Mouse (Mus musculus): ENCODE results near the gene Gpd1.

DNA sequence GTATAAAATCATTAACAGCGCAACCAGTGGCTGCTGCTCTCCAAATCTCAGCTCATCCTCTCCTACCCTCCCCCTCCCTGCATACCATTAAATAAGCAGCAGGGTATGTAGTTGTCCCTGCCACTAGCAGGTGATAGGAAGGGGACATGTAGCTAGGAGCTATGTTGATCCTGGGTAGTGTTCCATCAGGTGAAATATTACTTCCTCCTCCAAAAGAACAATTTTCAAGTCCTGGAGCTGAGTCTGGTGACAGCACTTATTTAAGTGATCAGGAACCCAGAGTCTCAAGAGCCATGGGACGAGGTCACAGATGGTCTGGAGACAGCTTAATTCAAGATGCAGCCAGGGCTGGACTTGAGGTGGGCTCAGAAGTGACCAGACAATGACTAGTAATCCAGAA lies 18.3 kb downstream of the Gpd1 start:
- TF ChIP-seq CTCF (IDR thresholded peaks at IDR 0.05; ENCODE audit: low read depth) (no peak), EP300 (IDR thresholded peaks at IDR 0.05; ENCODE audit: low read depth) (no peak)

Data from liver, postnatal 0 days (tissue).